Mouse (Mus musculus): ENCODE results near the gene Tmprss9. TPM values are rescaled to one million over a fixed set of nuclear protein-coding genes. Genes with fewer than 3 reads are reported as not detected.

The Tmprss9 gene
- polyA plus RNA-seq, 1 experiment, result not detected

DNA sequence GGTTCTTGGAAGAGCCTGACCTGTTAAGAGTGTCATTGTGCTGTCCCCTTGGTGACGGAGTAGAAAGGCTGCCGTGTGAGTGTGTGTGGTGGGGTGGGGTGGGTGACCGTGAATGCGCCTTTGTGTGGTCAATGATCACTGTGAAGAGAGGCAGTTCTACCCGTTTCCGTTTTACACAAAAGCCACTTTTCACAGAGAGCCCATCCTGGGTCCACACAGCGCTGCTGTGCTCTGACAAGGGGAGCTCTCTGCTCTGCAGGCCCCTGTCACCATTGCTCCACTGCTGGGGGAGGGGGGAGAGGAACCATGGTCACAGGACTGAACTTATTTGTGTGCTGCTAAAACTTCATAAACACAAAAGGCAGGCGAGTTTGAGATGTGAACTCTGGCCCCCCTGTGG lies 14.3 kb upstream of the Tmprss9 start:
- no peak for TF ChIP-seq POLR2A (IDR thresholded peaks at IDR 0.05; ENCODE audit: borderline replicate concordance, low read depth, low read length)
- TF ChIP-seq CTCF (IDR thresholded peaks at IDR 0.05; ENCODE audit: low read depth, low read length), result no peak
- Histone ChIP-seq H3K4me3 (ENCODE audit: insufficient read depth, low read length) (no peak overlapping the region), H3K27ac (ENCODE audit: insufficient read depth, low read depth, low read length) (no peak overlapping the region), H3K4me1 (ENCODE audit: control insufficient read depth, insufficient read depth, low read length) (peaks cover 11% of the 10 kb centered on the region)

DNA sequence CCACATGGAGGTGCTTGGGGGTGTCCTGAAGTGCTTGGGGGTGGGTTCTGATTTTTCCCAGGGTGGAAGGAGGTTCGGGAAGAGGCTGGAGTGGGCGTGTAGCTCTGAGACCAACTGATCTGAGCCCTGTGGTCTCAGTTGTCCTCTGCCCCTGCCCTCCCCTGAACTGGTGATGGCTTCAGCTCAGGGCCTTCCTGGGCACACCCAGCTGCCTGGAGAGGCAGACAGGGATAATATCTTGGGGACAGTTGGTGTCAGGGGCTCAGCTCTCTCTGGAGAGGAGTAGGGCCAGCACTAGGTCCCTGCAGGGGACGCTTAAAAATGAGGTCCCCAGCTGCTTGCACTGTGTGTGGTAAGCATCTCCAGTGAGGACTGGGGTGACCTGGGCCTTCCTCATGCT lies 13.8 kb upstream of the Tmprss9 start:
- H3K27ac ChIP-seq (ENCODE audit: insufficient read depth, low read depth, low read length), result no peak overlapping the region
- no peak overlapping the region for H3K4me3 ChIP-seq (ENCODE audit: insufficient read depth, low read length)
- peaks cover 11% of the 10 kb centered on the region for H3K4me1 ChIP-seq (ENCODE audit: control insufficient read depth, insufficient read depth, low read length)
- TF ChIP-seq POLR2A (IDR thresholded peaks at IDR 0.05; ENCODE audit: borderline replicate concordance, low read depth, low read length), result no peak
- no peak for TF ChIP-seq CTCF (IDR thresholded peaks at IDR 0.05; ENCODE audit: low read depth, low read length)

DNA sequence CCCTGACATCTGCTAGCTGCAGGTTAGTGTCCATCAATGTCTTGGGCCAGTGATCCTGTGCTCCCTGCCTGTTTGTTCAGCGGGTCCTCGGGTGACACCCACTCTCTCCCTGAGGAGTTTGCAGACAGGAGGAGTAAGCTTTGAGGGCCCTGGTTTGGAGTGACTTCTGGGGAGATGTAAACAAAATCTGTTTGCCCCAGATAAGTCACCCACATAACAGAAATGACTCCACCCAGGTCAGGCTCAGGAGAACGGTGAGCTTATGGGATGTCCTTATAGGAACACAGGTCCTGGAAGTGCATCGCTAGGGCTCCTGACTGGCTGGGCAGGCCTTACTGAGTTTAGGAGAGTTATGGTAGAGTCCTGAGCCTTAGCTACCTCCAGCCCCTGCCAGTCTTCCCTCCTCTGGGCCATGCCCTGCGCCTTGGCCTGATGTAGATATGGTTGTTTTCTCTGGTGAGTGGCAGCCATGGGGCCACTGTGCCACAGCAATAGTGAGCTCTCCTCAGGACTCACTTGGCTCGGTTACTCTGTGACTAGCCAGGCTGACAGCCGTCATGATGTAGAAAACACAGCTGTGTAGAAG lies 13.2 kb upstream of the Tmprss9 start:
- no peak for TF ChIP-seq POLR2A (IDR thresholded peaks at IDR 0.05; ENCODE audit: borderline replicate concordance, low read depth, low read length)
- no peak for TF ChIP-seq CTCF (IDR thresholded peaks at IDR 0.05; ENCODE audit: low read depth, low read length)
- Histone ChIP-seq H3K27ac (ENCODE audit: insufficient read depth, low read depth, low read length) (no peak overlapping the region), H3K4me1 (ENCODE audit: control insufficient read depth, insufficient read depth, low read length) (peaks cover 11% of the 10 kb centered on the region), H3K4me3 (ENCODE audit: insufficient read depth, low read length) (no peak overlapping the region)

DNA sequence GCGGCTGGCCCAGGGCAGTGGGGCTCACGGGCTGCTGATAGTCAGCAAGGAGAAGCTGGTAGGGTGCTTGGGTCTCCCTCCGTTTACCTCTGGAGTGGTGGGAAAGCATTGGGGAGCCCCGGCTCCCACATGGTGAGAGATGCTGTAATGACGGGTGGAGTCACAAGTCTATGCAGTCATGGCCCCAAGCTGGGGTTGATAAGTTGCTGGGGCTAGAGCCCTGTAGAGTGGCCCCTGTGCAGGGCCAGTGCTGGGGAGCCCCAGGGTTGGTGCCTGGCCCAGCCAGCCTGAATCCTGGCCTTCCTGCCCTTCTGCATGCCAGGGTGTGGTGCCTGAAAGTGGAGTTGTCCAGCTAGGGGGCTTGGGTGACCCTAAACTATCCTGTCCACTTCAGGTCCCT lies 9.3 kb upstream of the Tmprss9 start:
- no peak for TF ChIP-seq POLR2A (IDR thresholded peaks at IDR 0.05; ENCODE audit: borderline replicate concordance, low read depth, low read length)
- TF ChIP-seq CTCF (IDR thresholded peaks at IDR 0.05; ENCODE audit: low read depth, low read length), result no peak
- peaks cover 2% of the 10 kb centered on the region for H3K4me1 ChIP-seq (ENCODE audit: control insufficient read depth, insufficient read depth, low read length)
- no peak overlapping the region for H3K27ac ChIP-seq (ENCODE audit: insufficient read depth, low read depth, low read length)
- no peak overlapping the region for H3K4me3 ChIP-seq (ENCODE audit: insufficient read depth, low read length)

DNA sequence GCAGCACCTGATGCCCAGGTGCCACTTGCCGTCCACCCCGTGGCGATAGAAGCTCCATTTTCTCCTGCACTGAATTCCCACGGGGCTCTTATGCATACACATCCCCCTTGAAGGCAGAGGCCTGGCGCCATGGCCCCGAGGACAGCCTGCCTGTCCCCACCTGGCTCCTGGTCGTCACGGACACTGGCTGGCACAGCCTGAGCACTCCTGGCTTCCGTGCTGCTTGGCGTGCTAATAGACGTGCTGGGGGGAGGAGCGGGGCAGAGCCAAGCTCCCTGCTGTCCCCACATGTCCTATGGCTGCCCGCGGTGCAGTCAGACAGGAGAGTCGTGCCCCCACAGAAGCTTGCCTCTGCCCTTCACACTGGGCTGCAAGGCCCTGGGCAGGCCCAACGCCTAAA lies 7.2 kb upstream of the Tmprss9 start:
- no peak for TF ChIP-seq POLR2A (IDR thresholded peaks at IDR 0.05; ENCODE audit: borderline replicate concordance, low read depth, low read length)
- no peak for TF ChIP-seq CTCF (IDR thresholded peaks at IDR 0.05; ENCODE audit: low read depth, low read length)
- H3K27ac ChIP-seq (ENCODE audit: insufficient read depth, low read depth, low read length), result no peak overlapping the region
- H3K4me1 ChIP-seq (ENCODE audit: control insufficient read depth, insufficient read depth, low read length), result no peaks in the 10 kb centered on the region
- no peak overlapping the region for H3K4me3 ChIP-seq (ENCODE audit: insufficient read depth, low read length)

DNA sequence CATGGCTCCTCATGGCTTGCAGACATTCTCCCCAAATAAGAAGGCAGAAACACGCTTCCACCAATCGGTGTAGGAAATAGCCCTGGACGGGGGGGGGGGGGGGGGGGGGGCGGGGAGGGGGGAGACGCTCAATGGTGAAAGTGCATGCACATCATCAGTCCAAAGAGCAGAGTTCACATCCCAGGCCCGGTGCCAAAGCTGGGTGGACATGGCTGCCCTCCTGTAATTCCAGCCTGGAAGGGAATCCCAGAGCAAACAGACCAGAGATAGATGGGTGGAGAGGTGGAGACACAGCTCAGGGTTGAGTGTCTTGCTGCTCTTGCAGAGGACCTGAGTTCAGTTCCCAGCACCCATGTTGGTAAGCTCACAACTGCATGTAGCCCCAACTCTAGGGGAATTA lies 655 bp upstream of the Tmprss9 start:
- TF ChIP-seq CTCF (IDR thresholded peaks at IDR 0.05; ENCODE audit: low read depth, low read length) (no peak), POLR2A (IDR thresholded peaks at IDR 0.05; ENCODE audit: borderline replicate concordance, low read depth, low read length) (no peak)
- Histone ChIP-seq H3K4me1 (ENCODE audit: control insufficient read depth, insufficient read depth, low read length) (no peaks in the 10 kb centered on the region), H3K27ac (ENCODE audit: insufficient read depth, low read depth, low read length) (no peak overlapping the region), H3K4me3 (ENCODE audit: insufficient read depth, low read length) (no peak overlapping the region)

DNA sequence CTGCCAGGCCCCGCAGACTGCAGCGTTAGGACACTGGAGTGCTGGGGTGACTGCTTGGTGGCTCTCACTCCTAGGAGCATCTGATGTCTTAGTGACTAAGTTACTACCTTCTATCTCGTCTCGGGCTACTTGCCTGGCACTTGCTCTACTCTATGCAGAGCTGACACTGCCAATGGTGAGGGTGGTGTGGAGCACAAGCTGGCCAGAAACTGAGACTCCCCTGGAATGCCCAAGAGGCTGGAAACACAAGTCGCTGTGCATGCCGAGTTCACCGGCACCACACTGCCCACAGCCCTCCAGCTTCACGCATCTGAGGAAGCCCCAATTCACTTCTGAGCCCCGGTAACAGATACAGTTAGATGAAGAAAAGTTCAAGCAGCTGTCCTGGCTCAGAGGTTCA lies 2.4 kb downstream of the Tmprss9 start:
- H3K4me3 ChIP-seq (ENCODE audit: insufficient read depth, low read length), result no peak overlapping the region
- no peak overlapping the region for H3K27ac ChIP-seq (ENCODE audit: insufficient read depth, low read depth, low read length)
- TF ChIP-seq POLR2A (IDR thresholded peaks at IDR 0.05; ENCODE audit: borderline replicate concordance, low read depth, low read length) (no peak), CTCF (IDR thresholded peaks at IDR 0.05; ENCODE audit: low read depth, low read length) (no peak)
- H3K4me1 ChIP-seq (ENCODE audit: control insufficient read depth, insufficient read depth, low read length), result peaks cover 13% of the 10 kb centered on the region

DNA sequence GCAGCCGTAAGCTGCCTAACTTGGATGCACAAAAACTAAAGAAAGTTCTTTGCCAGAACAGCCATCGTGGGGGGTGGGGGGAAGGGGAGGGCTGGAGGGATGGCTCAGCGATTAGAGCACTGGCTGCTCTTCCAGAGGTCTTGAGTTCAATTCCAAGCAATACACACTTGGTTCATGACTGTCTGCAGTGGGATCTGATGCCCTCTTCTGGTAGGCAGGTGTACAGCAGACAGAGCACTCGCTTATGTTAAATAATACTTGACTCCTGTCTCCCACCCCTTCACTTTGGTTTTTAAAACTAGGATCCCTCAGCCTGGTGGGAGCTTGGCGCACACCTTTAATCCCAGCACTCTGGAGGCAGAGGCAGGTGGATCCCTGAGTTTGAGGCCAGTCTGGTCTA lies 4.4 kb downstream of the Tmprss9 start:
- H3K4me1 ChIP-seq (ENCODE audit: control insufficient read depth, insufficient read depth, low read length), result peaks cover 13% of the 10 kb centered on the region
- no peak overlapping the region for H3K27ac ChIP-seq (ENCODE audit: insufficient read depth, low read depth, low read length)
- TF ChIP-seq CTCF (IDR thresholded peaks at IDR 0.05; ENCODE audit: low read depth, low read length) (peak; percentile 59), POLR2A (IDR thresholded peaks at IDR 0.05; ENCODE audit: borderline replicate concordance, low read depth, low read length) (no peak)
- no peak overlapping the region for H3K4me3 ChIP-seq (ENCODE audit: insufficient read depth, low read length)

DNA sequence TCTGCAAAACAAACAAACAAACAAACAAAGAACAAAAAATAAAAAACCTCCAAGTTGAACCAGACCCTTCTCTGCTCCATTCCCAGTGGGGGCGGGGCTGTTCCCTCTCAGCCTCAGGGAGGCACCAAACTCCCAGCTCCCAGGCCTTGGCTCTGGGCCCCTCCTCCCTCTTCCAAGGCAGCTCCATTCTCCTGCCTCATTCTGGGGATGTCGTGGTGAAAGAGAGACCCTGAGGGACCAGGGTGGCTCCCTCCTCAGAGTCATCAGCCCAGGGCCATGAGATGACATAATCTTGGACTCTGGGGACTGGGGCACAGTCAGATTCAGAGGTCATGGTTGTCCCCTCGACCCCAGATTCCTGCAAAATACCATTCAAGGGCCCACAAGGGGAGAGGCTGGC lies 4.9 kb downstream of the Tmprss9 start:
- Histone ChIP-seq H3K4me3 (ENCODE audit: insufficient read depth, low read length) (no peak overlapping the region), H3K27ac (ENCODE audit: insufficient read depth, low read depth, low read length) (no peak overlapping the region), H3K4me1 (ENCODE audit: control insufficient read depth, insufficient read depth, low read length) (peaks cover 13% of the 10 kb centered on the region)

DNA sequence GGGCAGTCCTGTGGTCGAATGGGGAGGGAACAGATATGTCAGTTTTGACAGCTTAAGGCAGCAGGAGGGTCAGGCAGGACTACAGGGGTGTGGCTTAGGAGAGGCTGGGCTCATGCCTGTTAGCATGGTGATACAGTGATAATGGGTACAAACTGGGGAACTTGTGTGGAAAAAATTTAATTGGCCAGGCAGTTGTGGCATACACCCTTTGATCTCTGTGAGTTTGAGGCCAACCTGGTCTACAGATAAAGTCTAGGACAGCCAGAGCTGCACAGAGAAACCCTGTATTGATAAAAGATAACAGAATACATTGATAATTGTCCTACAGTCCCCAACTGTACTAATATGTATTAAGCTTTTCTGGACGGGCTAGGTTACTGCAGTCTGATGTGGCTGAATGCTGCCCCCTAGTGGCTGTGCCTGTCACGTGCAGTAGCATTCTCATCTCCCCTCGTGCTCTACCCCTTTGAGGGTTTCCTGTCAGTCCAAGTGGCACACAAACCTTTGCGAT lies 8.5 kb downstream of the Tmprss9 start:
- Histone ChIP-seq H3K27ac (ENCODE audit: insufficient read depth, low read depth, low read length) (no peak overlapping the region), H3K4me1 (ENCODE audit: control insufficient read depth, insufficient read depth, low read length) (peaks cover 13% of the 10 kb centered on the region), H3K4me3 (ENCODE audit: insufficient read depth, low read length) (no peak overlapping the region)
- TF ChIP-seq POLR2A (IDR thresholded peaks at IDR 0.05; ENCODE audit: borderline replicate concordance, low read depth, low read length), result no peak
- TF ChIP-seq CTCF (IDR thresholded peaks at IDR 0.05; ENCODE audit: low read depth, low read length), result peak; percentile 86

More for the DNA sequence above, 4.9 kb downstream of the Tmprss9 start:
- TF ChIP-seq CTCF (IDR thresholded peaks at IDR 0.05; ENCODE audit: low read depth, low read length), result no peak
- no peak for TF ChIP-seq POLR2A (IDR thresholded peaks at IDR 0.05; ENCODE audit: borderline replicate concordance, low read depth, low read length)
